Mouse (Mus musculus): Measurements from ENCODE around the gene Ankef1.

GRCm38 (mm10) chr2:136515501-136515900 is 13.8 kb downstream of the Ankef1 start:
- TF ChIP-seq CTCF (conservative IDR thresholded peaks at IDR 0.05; ENCODE audit: insufficient read depth, insufficient read length, low read depth, low read length) = no peak
- TF ChIP-seq POLR2A (IDR thresholded peaks at IDR 0.05; ENCODE audit: low read depth, low read length) = no peak

Data from kidney, adult 2 months (tissue).